Mouse (Mus musculus): Measurements from ENCODE around the gene Plcd1. TPM values are rescaled to one million over a fixed set of nuclear protein-coding genes. Genes with fewer than 3 reads are reported as not detected.
A peak's percentile ranks its signal among the peaks of the same experiment; 100 is the strongest.

Plcd1 gene
- polyA plus RNA-seq, 1 experiment from 2014 or later = 30.5 TPM

DNA sequence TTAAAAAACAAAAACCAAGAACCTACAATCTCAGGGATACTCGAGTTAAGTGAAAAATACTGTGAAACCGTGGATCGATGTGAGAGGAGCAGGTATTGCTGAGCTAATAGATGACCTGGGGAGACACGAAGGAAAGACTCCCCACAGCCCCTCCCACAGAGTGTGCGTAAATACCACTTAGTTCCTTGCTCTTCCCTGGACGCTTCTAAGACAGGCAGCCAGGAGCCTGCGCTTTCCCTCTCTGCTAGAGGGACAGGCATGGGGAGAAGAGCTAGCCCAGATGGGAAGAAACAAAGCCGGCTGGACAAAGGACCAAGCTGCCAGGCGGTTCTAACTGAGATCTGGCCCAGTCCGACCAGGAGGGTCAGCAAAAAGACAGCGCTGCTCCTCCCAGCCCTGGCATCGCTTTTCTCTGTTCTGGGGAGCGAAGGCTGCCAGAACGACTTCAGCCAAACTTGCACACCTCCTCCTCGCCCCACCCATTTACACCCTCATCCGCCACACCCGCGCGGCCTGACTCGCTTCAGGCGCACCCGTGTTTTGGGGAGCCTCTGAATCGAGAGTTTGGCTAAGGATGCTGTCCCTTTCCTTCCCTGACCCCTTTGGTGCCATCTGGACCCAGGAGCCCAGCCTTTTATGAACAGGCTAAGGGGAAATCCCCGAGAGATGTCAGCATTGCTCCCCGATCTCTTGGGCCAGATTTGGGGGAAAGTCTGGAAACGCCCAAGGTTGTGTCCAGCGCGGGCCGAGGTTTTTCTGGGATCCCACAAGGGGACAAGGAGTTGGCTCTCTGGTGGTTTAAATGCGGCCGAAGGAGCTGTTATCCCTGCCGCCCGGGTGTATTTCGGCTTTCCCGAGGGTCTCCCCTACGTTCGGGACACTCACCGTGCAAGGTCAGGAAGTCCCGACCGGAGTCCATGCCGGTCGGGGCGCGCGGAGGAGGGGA, 556 bp downstream of the Plcd1 start:
- DNase-seq (ENCODE audit: low spot score) (peak; percentile 50), ATAC-seq (ENCODE audit: insufficient read depth, low FRiP score, low TSS enrichment) (no peak)
- peaks cover 10% of the 10 kb centered on the region for H3K27me3 ChIP-seq (ENCODE audit: control insufficient read depth, insufficient read depth, low read length)
- no peaks in the 10 kb centered on the region for H3K9me3 ChIP-seq (ENCODE audit: control insufficient read depth, low read length)
- H3K4me1 ChIP-seq (ENCODE audit: control insufficient read depth, insufficient read depth, low read length) = peaks cover 32% of the 10 kb centered on the region
- H3K9ac ChIP-seq (ENCODE audit: low read length) = peak overlapping the region; percentile 60
- no peaks in the 10 kb centered on the region for H3K36me3 ChIP-seq (ENCODE audit: control insufficient read depth, insufficient read depth, low read length)
- WGBS = 4% methylated on average over 45 of the region's 45 CpGs
- H3K4me2 ChIP-seq (ENCODE audit: low read depth) = peak overlapping the region; percentile 77
- H3K27ac ChIP-seq (ENCODE audit: low read depth, low read length) = peak overlapping the region; percentile 56; the same call in 1 of the 2 replicates
- peak overlapping the region; percentile 51 for H3K4me3 ChIP-seq (ENCODE audit: low read depth, low read length)

GRCm38 (mm10) chr9:119091581-119092310, 1.6 kb downstream of the Plcd1 start:
- DNase-seq (ENCODE audit: low spot score) = no peak
- H3K27ac ChIP-seq (ENCODE audit: low read depth, low read length) = 0 out of 2 replicates have a peak overlapping the region, but pooled peaks have one; percentile 8
- peaks cover 35% of the 10 kb centered on the region for H3K4me1 ChIP-seq (ENCODE audit: control insufficient read depth, insufficient read depth, low read length)
- H3K36me3 ChIP-seq (ENCODE audit: control insufficient read depth, insufficient read depth, low read length) = no peaks in the 10 kb centered on the region
- H3K9ac ChIP-seq (ENCODE audit: low read length) = no peak overlapping the region
- no peaks in the 10 kb centered on the region for H3K9me3 ChIP-seq (ENCODE audit: control insufficient read depth, low read length)
- ATAC-seq (ENCODE audit: insufficient read depth, low FRiP score, low TSS enrichment) = no peak
- WGBS = 63% methylated on average over 12 of the region's 12 CpGs
- H3K4me3 ChIP-seq (ENCODE audit: low read depth, low read length) = peak overlapping the region; percentile 51
- peaks cover 10% of the 10 kb centered on the region for H3K27me3 ChIP-seq (ENCODE audit: control insufficient read depth, insufficient read depth, low read length)
- H3K4me2 ChIP-seq (ENCODE audit: low read depth) = peak overlapping the region; percentile 77

- no peak overlapping the region for H3K27ac ChIP-seq (ENCODE audit: low read depth, low read length)
- ATAC-seq (ENCODE audit: insufficient read depth, low FRiP score, low TSS enrichment) (no peak), DNase-seq (ENCODE audit: low spot score) (no peak)
- H3K27me3 ChIP-seq (ENCODE audit: control insufficient read depth, insufficient read depth, low read length) = peaks cover 10% of the 10 kb centered on the region
- no peak overlapping the region; the same call in 1 of the 2 replicates for H3K9ac ChIP-seq (ENCODE audit: low read length)
- WGBS = 92% methylated on average over 5 of the region's 5 CpGs
- H3K4me3 ChIP-seq (ENCODE audit: low read depth, low read length) = no peak overlapping the region
- H3K36me3 ChIP-seq (ENCODE audit: control insufficient read depth, insufficient read depth, low read length) = no peaks in the 10 kb centered on the region
- H3K9me3 ChIP-seq (ENCODE audit: control insufficient read depth, low read length) = no peaks in the 10 kb centered on the region
- no peak overlapping the region for H3K4me2 ChIP-seq (ENCODE audit: low read depth)
- H3K4me1 ChIP-seq (ENCODE audit: control insufficient read depth, insufficient read depth, low read length) = peaks cover 39% of the 10 kb centered on the region
Observed at GRCm38 (mm10) chr9:119090462-119090861, 2.8 kb downstream of the Plcd1 start.

DNA sequence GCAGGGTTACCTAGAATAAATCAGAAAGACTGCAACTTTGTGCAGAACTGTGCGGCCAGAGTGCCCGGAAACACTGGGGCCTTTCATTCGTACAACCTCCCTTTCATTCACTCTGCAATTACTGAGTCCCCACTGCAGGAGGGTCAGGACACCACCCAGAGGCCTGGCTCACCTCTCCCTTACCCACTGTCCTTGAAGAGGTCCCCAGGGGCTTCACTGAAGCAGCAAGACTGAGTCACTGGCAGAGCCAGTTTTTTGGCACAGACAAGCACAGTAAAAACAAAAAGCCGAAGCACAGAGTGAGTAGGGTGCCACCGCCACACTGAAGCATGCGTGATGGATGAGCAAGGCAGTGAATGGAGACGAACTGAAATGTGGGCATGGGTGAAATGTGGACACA, 3.9 kb downstream of the Plcd1 start:
- DNase-seq (ENCODE audit: low spot score) = no peak
- Histone ChIP-seq H3K27me3 (ENCODE audit: control insufficient read depth, insufficient read depth, low read length) (peaks cover 10% of the 10 kb centered on the region), H3K27ac (ENCODE audit: low read depth, low read length) (no peak overlapping the region), H3K4me3 (ENCODE audit: low read depth, low read length) (no peak overlapping the region), H3K4me1 (ENCODE audit: control insufficient read depth, insufficient read depth, low read length) (peaks cover 39% of the 10 kb centered on the region), H3K36me3 (ENCODE audit: control insufficient read depth, insufficient read depth, low read length) (no peaks in the 10 kb centered on the region), H3K9me3 (ENCODE audit: control insufficient read depth, low read length) (no peaks in the 10 kb centered on the region), H3K9ac (ENCODE audit: low read length) (no peak overlapping the region), H3K4me2 (ENCODE audit: low read depth) (no peak overlapping the region)
- no peak for ATAC-seq (ENCODE audit: insufficient read depth, low FRiP score, low TSS enrichment)
- WGBS = 35% methylated on average over 7 of the region's 7 CpGs

GRCm38 (mm10) chr9:119088148-119088801, 5.0 kb downstream of the Plcd1 start:
- Histone ChIP-seq H3K27me3 (ENCODE audit: control insufficient read depth, insufficient read depth, low read length) (peaks cover 7% of the 10 kb centered on the region; the same call in 1 of the 2 replicates), H3K9me3 (ENCODE audit: control insufficient read depth, low read length) (no peaks in the 10 kb centered on the region), H3K4me1 (ENCODE audit: control insufficient read depth, insufficient read depth, low read length) (peaks cover 34% of the 10 kb centered on the region), H3K36me3 (ENCODE audit: control insufficient read depth, insufficient read depth, low read length) (no peaks in the 10 kb centered on the region), H3K4me3 (ENCODE audit: low read depth, low read length) (peak overlapping the region; percentile 24), H3K27ac (ENCODE audit: low read depth, low read length) (0 out of 2 replicates have a peak overlapping the region, but pooled peaks have one; percentile 20), H3K9ac (ENCODE audit: low read length) (0 out of 2 replicates have a peak overlapping the region, but pooled peaks have one; percentile 23), H3K4me2 (ENCODE audit: low read depth) (peak overlapping the region; percentile 44)
- peak; percentile 88 for DNase-seq (ENCODE audit: low spot score)
- WGBS = under 1% methylated on average over 24 of the region's 24 CpGs
- peak; percentile 42 for ATAC-seq (ENCODE audit: insufficient read depth, low FRiP score, low TSS enrichment)

DNA sequence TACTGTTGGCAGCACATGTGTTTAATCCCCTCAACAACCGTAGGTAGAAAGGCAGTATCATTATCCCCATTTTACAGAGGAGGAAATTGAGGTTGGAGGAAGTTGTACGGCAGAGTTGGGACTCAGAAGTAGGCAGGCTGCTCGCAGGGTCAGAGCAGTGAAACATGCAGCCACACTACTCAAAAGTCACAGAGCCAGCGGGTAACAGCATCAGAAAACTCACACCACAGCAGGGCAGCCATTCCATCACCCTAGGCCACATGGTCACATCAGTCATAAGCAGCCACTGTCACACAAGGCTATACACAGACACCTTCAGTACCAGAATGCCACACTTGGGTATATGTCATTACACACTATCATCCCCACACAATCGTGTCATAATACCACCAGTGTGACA, 6.0 kb downstream of the Plcd1 start:
- no peaks in the 10 kb centered on the region for H3K9me3 ChIP-seq (ENCODE audit: control insufficient read depth, low read length)
- no peak overlapping the region for H3K4me3 ChIP-seq (ENCODE audit: low read depth, low read length)
- no peaks in the 10 kb centered on the region for H3K36me3 ChIP-seq (ENCODE audit: control insufficient read depth, insufficient read depth, low read length)
- H3K4me1 ChIP-seq (ENCODE audit: control insufficient read depth, insufficient read depth, low read length) = peaks cover 36% of the 10 kb centered on the region
- H3K27ac ChIP-seq (ENCODE audit: low read depth, low read length) = no peak overlapping the region
- DNase-seq (ENCODE audit: low spot score) (no peak), ATAC-seq (ENCODE audit: insufficient read depth, low FRiP score, low TSS enrichment) (no peak)
- H3K4me2 ChIP-seq (ENCODE audit: low read depth) = no peak overlapping the region
- H3K9ac ChIP-seq (ENCODE audit: low read length) = no peak overlapping the region
- peaks cover 4% of the 10 kb centered on the region; the same call in 1 of the 2 replicates for H3K27me3 ChIP-seq (ENCODE audit: control insufficient read depth, insufficient read depth, low read length)
- WGBS = 82% methylated on average over 5 of the region's 5 CpGs

DNA sequence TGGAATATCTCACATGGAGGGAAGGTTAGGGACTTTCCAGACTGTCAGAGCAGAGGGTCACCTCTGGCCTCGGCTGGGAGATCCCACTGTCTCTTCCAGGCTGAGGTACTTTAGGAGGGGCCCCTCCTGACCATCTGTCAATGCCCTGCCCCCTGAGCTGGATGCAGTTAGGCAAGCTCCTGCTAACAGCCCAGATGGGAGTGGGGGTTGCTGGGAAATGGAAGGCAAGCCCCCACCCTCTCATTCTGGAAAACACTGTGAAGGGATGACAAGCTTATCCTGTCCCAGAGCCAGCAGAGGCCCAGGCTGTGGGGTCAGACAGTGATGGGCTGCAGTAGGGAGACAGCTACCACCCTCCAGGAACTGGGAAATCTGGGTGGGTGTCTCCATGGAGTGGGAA, 6.9 kb downstream of the Plcd1 start:
- H3K36me3 ChIP-seq (ENCODE audit: control insufficient read depth, insufficient read depth, low read length) = no peaks in the 10 kb centered on the region
- H3K27ac ChIP-seq (ENCODE audit: low read depth, low read length) = no peak overlapping the region
- H3K4me3 ChIP-seq (ENCODE audit: low read depth, low read length) = no peak overlapping the region
- no peaks in the 10 kb centered on the region; the same call in 1 of the 2 replicates for H3K27me3 ChIP-seq (ENCODE audit: control insufficient read depth, insufficient read depth, low read length)
- ATAC-seq (ENCODE audit: insufficient read depth, low FRiP score, low TSS enrichment) (no peak), DNase-seq (ENCODE audit: low spot score) (no peak)
- no peaks in the 10 kb centered on the region for H3K9me3 ChIP-seq (ENCODE audit: control insufficient read depth, low read length)
- H3K4me2 ChIP-seq (ENCODE audit: low read depth) = no peak overlapping the region
- H3K9ac ChIP-seq (ENCODE audit: low read length) = no peak overlapping the region
- H3K4me1 ChIP-seq (ENCODE audit: control insufficient read depth, insufficient read depth, low read length) = peaks cover 34% of the 10 kb centered on the region
- 13% methylated on average over 1 of the region's 1 CpGs for WGBS

DNA sequence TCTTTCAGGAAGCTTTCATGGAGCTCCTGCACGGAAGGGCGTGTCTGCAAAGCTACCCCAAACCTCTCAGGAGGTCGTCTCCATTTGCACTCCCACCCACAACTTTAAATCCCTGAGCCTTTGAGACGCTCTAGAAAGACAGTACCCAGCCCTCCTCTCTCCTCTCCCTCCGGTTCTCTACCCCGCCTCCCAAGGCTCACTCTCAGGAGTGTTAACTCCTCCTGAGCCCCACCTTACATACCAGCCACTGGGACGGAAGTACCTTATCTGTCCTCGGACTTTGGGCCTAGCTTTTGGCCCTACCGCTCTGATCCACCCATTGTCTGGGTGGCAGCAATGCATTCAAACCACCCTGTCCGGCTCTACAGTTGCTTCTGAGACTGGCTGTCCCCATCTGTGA, 9.3 kb downstream of the Plcd1 start:
- Histone ChIP-seq H3K9ac (ENCODE audit: low read length) (no peak overlapping the region), H3K4me3 (ENCODE audit: low read depth, low read length) (no peak overlapping the region), H3K36me3 (ENCODE audit: control insufficient read depth, insufficient read depth, low read length) (no peaks in the 10 kb centered on the region), H3K27ac (ENCODE audit: low read depth, low read length) (no peak overlapping the region), H3K4me1 (ENCODE audit: control insufficient read depth, insufficient read depth, low read length) (peaks cover 27% of the 10 kb centered on the region), H3K9me3 (ENCODE audit: control insufficient read depth, low read length) (no peaks in the 10 kb centered on the region), H3K27me3 (ENCODE audit: control insufficient read depth, insufficient read depth, low read length) (no peaks in the 10 kb centered on the region), H3K4me2 (ENCODE audit: low read depth) (no peak overlapping the region)
- no peak for ATAC-seq (ENCODE audit: insufficient read depth, low FRiP score, low TSS enrichment)
- no peak for DNase-seq (ENCODE audit: low spot score)
- WGBS = 85% methylated on average over 10 of the region's 10 CpGs

Measured in neural tube, embryonic 11.5 days (tissue).